Mouse (Mus musculus) midbrain, embryonic 11.5 days (tissue): ENCODE data around the gene Cyp2d22. TPM values are rescaled to one million over a fixed set of nuclear protein-coding genes. Genes with fewer than 3 reads are reported as not detected.
A peak's percentile ranks its signal among the peaks of the same experiment; 100 is the strongest.

ENCODE experiments used
- ATAC-seq: fragments of 200-750 bp; cut with Nextera tagmentation; 2 replicates; pipeline ENCODE4 v1.8.0; 2017; ENCODE audit warnings: moderate TSS enrichment, moderate library complexity; ENCODE audit not compliant: low FRiP score
- DNase-seq: peaks from one replicate; pipeline ENCODE4 v3.0.0; 2015; ENCODE audit warnings: low spot score; ENCODE audit errors: missing footprints
- H3K27ac ChIP-seq: fragments of 300-500 bp; sonication (generic); 2 replicates; pipeline ENCODE4 v1.5.1; 2014; ENCODE audit warnings: low read depth, low read length
- H3K27me3 ChIP-seq: fragments of 300-500 bp; sonication (generic); 2 replicates; pipeline ENCODE4 v1.6.1; 2014; ENCODE audit warnings: mild to moderate bottlenecking, low read length, moderate library complexity, mixed read lengths; ENCODE audit not compliant: control insufficient read depth, insufficient read depth
- H3K36me3 ChIP-seq: fragments of 300-500 bp; sonication (generic); 2 replicates; pipeline ENCODE4 v1.6.1; 2014; ENCODE audit warnings: mild to moderate bottlenecking, low read length, moderate library complexity, mixed read lengths; ENCODE audit not compliant: control insufficient read depth, insufficient read depth
- H3K4me1 ChIP-seq: fragments of 300-500 bp; sonication (generic); 2 replicates; pipeline ENCODE4 v1.6.1; 2014; ENCODE audit warnings: low read length; ENCODE audit not compliant: control insufficient read depth, insufficient read depth
- H3K4me2 ChIP-seq: fragments of 300-500 bp; sonication (generic); 2 replicates; pipeline ENCODE4 v1.6.1; 2014; ENCODE audit warnings: mild to moderate bottlenecking, moderate library complexity
- H3K4me3 ChIP-seq: fragments of 300-500 bp; sonication (generic); 2 replicates; pipeline ENCODE4 v1.5.1; 2014; ENCODE audit warnings: low read depth, low read length
- H3K9ac ChIP-seq: fragments of 300-500 bp; sonication (generic); 2 replicates; pipeline ENCODE4 v1.6.1; 2014; ENCODE audit warnings: low read length
- H3K9me3 ChIP-seq: fragments of 300-500 bp; sonication (generic); 2 replicates; pipeline ENCODE4 v1.6.1; 2016; ENCODE audit warnings: low read length; ENCODE audit not compliant: control insufficient read depth
- WGBS: fragments of 180-500 bp; shearing (Covaris S2); extraction: QIAGEN DNeasy Blood & Tissue Kit; methylation state at CpG from one replicate; pipeline ENCODE4 v1.1.7; 2014; 5-methylcytosine and 5-hydroxymethylcytosine counted together
- polyA plus RNA-seq: library from polyadenylated mRNA; unstranded; fragments of >200 nt; fragmentation: Nextera tagmentation; extraction: Ambion mirVana; gene quantifications from 2 replicates; pipeline ENCODE4 v1.2.1, GENCODE M21; 2014

Gene Cyp2d22
- polyA plus RNA-seq: 1.7 and 1.9 TPM in 2 replicates

GRCm38 (mm10) chr15:82379871-82380713, at the start of gene Cyp2d22:
Cyp2d22 (minus strand) TSS chr15:82380260.
- H3K4me3 ChIP-seq: peak within 1 kb of the TSS; percentile 27
- peak; percentile 85 for ATAC-seq
- DNase-seq: peak; percentile 94
- peak within 1 kb of the TSS; percentile 45 for H3K9ac ChIP-seq
- 2% methylated on average over 18 of the region's 24 CpGs for WGBS
- H3K4me2 ChIP-seq: peak within 1 kb of the TSS; percentile 51
- H3K27ac ChIP-seq: peak within 1 kb of the TSS; percentile 8; the same call in 1 of the 2 replicates
- no peaks in the 10 kb centered on the region for H3K27me3 ChIP-seq
- no peaks in the 10 kb centered on the region for H3K36me3 ChIP-seq
- H3K9me3 ChIP-seq: no peaks in the 10 kb centered on the region
- peaks cover 12% of the 10 kb centered on the region for H3K4me1 ChIP-seq

DNA sequence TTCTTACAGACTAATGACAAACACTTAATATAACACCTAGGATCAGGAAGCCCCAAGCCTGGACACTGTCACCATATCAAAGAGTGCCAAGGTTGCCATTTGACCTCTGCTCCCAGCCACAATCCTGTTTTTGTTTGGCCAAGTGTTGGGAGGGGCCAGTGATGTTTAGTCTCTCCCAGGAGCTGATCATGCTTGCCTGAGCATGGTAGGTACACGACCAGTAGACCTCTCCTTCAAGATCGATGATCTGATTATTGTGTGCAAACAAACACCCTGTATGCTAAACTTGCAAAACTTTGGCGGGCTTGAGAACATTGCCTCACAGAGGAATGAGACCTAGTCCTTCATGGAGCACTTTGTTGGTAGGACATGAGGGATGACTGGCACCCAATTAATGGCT, 43.4 kb upstream of the Cyp2d22 start:
- ATAC-seq (no peak), DNase-seq (no peak)
- H3K4me3 ChIP-seq: no peak overlapping the region
- H3K9me3 ChIP-seq: no peaks in the 10 kb centered on the region
- no peaks in the 10 kb centered on the region for H3K4me1 ChIP-seq
- WGBS: 84% methylated on average over 3 of the region's 3 CpGs
- H3K4me2 ChIP-seq: no peak overlapping the region
- no peak overlapping the region for H3K9ac ChIP-seq
- H3K36me3 ChIP-seq: no peaks in the 10 kb centered on the region
- no peaks in the 10 kb centered on the region for H3K27me3 ChIP-seq
- H3K27ac ChIP-seq: no peak overlapping the region

DNA sequence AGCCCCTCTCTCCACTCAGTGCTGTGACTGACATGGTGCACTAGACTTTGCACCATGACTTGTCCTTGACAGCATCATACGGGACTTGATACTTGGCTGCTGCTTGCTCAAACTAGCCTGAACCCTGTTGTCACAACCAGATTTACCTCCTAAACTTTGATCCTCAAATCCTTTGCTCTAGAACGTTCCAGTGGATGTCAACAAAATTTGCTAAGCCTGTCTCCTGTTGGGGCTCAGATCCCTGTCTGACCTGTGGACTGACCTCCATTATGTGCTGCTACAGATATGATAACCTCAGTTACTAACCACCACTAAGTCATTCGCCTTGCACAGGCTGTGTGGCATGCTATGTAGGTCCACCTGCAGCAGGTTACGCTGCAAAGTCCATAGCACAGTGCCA, 42.9 kb upstream of the Cyp2d22 start:
- ATAC-seq (no peak), DNase-seq (no peak)
- Histone ChIP-seq H3K4me2 (no peak overlapping the region), H3K27me3 (no peaks in the 10 kb centered on the region), H3K9me3 (no peaks in the 10 kb centered on the region), H3K4me1 (no peaks in the 10 kb centered on the region), H3K9ac (no peak overlapping the region), H3K4me3 (no peak overlapping the region), H3K36me3 (no peaks in the 10 kb centered on the region), H3K27ac (no peak overlapping the region)
- WGBS: 73% methylated on average over 4 of the region's 4 CpGs

- 73% methylated on average over 1 of the region's 1 CpGs for WGBS
- ATAC-seq: no peak
- Histone ChIP-seq H3K27me3 (no peaks in the 10 kb centered on the region), H3K9ac (no peak overlapping the region), H3K36me3 (no peaks in the 10 kb centered on the region), H3K27ac (no peak overlapping the region), H3K9me3 (no peaks in the 10 kb centered on the region), H3K4me1 (peaks cover 3% of the 10 kb centered on the region), H3K4me3 (no peak overlapping the region), H3K4me2 (no peak overlapping the region)
- DNase-seq: no peak
Observed at GRCm38 (mm10) chr15:82418616-82419015, 38.6 kb upstream of the Cyp2d22 start.

DNA sequence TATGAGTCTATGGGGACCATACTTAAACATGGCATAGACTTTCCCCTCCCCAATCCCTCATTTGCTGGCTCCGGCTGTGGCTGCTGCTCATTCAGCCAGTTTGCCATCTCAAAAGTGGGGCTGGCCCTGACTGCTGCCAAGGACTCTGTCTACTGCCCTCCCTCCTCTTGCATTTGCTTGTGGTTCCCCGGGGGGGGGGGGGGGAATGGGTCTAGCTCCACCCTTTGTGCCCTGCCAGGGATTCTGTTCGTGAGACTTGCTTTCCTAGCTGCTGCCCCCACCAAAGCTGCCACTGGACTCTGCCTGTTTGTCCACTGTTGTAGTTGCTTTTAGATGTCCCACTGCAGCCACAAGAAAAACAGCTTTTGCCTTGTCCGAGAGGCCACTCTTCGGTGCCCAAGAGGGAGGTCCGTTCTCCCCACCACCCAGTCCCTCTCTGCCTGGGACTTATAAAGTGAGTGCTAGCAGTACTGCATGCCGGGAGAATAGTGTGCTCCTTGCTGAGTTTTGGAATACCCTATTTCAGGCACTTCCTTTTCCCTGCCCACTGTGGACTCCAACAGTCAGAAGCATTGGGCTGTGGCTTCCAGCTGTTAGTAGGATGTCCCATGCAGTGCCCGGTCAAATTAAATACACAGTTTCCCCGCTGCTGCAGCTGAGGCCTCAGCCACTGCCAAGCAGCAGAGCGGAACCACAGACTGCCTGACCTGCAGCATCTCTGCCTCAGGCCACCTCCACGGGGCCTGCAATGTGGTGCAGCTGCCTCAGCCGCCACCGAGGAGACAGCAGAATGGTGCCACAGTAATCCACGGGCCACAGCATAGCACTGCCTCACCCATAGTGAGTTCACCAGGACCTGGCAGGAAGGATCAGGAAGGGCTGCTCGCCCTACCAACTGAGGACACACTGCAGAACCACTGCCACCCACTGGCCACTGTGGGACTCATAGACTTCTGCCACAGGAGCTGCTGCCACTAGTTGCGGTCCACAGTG, 37.0 kb upstream of the Cyp2d22 start:
- H3K27ac ChIP-seq: no peak overlapping the region

DNA sequence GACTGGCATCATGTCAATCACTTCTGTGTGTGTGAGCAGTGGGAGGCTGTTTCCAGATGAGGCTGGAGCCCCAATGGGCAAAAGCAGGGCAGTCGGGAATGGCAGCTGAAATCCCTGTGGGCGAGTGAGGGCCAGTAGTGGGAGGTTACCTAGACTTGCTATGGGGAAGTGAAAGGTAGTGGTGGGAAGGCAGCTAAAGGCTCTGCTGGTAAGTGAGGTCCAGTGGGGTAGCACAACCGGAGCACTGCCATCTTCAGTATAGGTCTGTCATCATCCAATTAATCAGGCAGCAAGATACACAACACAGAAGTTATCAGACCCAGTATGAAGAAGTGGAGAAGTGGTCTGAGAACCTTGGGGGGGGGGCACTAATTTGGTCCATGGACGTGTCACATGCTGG, 27.5 kb upstream of the Cyp2d22 start:
- H3K4me1 ChIP-seq: no peaks in the 10 kb centered on the region
- no peak overlapping the region for H3K4me3 ChIP-seq
- ATAC-seq (no peak), DNase-seq (no peak)
- WGBS: 84% methylated on average over 4 of the region's 4 CpGs
- no peaks in the 10 kb centered on the region for H3K36me3 ChIP-seq
- no peak overlapping the region for H3K4me2 ChIP-seq
- no peak overlapping the region for H3K27ac ChIP-seq
- no peaks in the 10 kb centered on the region for H3K27me3 ChIP-seq
- no peak overlapping the region for H3K9ac ChIP-seq
- no peaks in the 10 kb centered on the region for H3K9me3 ChIP-seq

More for the DNA sequence above, 37.0 kb upstream of the Cyp2d22 start:
- Histone ChIP-seq H3K36me3 (no peaks in the 10 kb centered on the region), H3K4me2 (peak overlapping the region; percentile 32), H3K9me3 (no peaks in the 10 kb centered on the region), H3K4me3 (no peak overlapping the region), H3K4me1 (peaks cover 3% of the 10 kb centered on the region), H3K9ac (peak overlapping the region; percentile 51), H3K27me3 (no peaks in the 10 kb centered on the region)
- ATAC-seq: peak; percentile 83
- 22% methylated on average over 16 of the region's 16 CpGs for WGBS
- DNase-seq: peak; percentile 86

DNA sequence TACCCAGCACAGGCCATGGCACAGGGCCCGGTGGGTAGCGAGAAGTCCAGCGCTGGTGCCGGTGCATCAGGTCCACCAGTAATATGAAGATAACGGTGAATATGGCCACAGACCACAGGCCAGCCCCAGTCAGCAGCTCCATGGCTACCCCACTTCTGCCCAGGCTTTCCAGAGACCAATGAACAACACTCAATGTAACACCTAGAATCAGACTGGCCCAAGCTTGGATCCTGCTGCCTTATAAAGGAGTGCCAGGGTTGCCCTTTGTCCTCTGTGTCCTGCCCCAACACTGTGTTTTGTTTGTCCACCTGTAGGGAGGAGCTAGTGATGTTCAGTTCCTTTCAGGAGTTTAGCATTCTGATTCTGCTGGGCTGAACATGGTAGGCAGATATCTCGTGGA, 26.9 kb upstream of the Cyp2d22 start, which contains the start of gene Cyp2d10:
Gene Cyp2d10 (minus strand): TSS at position 215 of the 400 bp plus-strand sequence.
- no peak for ATAC-seq
- Histone ChIP-seq H3K4me1 (no peaks in the 10 kb centered on the region), H3K27ac (no peak within 1 kb of the TSS), H3K4me3 (no peak within 1 kb of the TSS), H3K27me3 (no peaks in the 10 kb centered on the region), H3K36me3 (no peaks in the 10 kb centered on the region), H3K4me2 (no peak within 1 kb of the TSS), H3K9me3 (no peaks in the 10 kb centered on the region), H3K9ac (no peak within 1 kb of the TSS)
- 92% methylated on average over 6 of the region's 6 CpGs for WGBS
- DNase-seq: no peak

GRCm38 (mm10) chr15:82404163-82404562, 24.1 kb upstream of the Cyp2d22 start:
- Histone ChIP-seq H3K9me3 (no peaks in the 10 kb centered on the region), H3K4me2 (no peak overlapping the region), H3K27ac (no peak overlapping the region), H3K36me3 (no peaks in the 10 kb centered on the region), H3K4me1 (no peaks in the 10 kb centered on the region), H3K9ac (no peak overlapping the region), H3K4me3 (no peak overlapping the region), H3K27me3 (no peaks in the 10 kb centered on the region)
- ATAC-seq (no peak), DNase-seq (no peak)
- 88% methylated on average over 3 of the region's 3 CpGs for WGBS
